Mouse (Mus musculus): ENCODE data around the gene Kdm6b.

Kdm6b gene

DNA sequence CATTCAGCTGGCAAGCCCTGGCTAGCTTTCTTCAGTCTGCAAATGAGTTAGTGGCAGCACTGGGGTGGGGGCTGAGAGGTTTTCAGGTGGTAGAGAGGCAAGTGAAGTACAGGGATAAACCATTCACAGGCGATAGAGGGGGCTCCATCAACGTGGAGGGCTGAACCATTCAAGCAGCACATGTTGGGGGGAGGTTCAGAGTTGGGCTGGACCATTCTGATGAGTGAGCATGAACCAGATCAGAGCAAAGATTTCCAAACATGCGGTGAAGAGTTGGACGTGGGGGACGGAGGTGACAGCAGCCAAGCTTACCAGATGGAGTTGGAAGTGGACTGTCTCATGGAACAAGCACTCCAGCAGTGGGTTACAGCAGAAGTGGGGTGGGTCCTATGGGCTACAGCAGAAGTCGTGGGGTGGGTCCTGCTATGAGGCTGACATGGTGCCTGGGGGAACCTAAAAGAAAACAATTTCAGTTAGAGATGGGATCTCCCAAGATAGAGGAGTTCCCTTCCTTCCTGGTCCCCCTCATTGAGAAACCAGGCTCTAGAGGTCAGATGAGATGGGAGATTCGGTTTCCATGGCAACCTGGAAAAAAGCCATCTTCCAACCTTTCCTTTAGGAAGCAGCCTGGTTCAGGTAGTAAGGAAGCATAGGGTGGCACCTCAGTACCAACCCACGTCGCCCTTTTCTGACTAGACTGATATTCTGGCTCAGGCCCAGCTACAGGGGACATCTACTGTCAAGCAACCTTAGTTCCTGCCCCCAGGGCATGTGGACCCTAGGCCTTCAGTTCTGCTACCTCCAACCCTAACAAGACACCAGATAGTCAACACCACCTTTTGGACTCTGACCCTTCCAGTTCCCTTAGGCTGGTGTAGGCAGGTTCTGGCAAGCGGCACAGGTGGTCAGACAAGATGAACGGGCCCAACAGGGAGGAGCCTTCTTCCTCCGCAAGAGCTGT is at the start of gene Kdm6b:
Gene Kdm6b (minus strand): TSS at position 455 of the 961 bp plus-strand sequence.
- 28% methylated on average over 12 of the region's 12 CpGs for WGBS

DNA sequence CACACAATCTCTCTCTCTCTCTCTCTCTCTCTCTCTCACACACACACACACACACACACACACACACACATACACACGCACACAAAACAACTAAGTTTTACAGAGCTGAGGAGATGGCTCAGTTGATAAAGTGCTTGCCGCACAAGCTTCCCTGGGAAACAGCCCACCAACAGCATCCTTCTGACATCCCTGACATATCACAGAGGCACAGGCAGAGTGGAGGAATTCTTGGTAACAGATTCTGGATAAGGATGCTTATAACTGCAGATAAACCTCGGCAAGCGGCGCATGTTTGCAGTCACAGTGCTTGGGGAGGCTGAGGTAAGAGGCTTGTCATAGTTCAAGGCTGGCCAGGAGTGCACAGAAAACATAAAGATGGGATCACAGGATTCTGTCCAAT is 48.1 kb upstream of the Kdm6b start:
- 74% methylated on average over 5 of the region's 5 CpGs for WGBS

DNA sequence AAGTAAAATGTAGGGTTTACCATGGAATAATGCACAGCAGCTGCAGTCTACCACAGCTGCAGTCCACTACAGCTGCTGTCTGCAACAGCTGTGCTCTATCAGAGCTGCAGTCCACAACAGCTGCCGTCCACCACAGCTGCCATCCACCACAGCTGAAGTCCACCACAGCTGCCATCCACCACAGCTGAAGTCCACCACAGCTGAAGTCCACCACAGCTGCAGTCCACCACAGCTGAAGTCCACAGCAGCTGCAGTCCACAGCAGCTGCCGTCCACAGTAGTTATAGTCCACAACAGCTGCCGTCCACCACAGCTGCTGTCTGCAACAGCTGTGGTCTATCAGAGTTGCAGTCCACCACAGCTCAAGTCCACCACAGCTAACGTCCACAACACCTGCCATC is 46.4 kb upstream of the Kdm6b start:
- WGBS: 83% methylated on average over 4 of the region's 4 CpGs

DNA sequence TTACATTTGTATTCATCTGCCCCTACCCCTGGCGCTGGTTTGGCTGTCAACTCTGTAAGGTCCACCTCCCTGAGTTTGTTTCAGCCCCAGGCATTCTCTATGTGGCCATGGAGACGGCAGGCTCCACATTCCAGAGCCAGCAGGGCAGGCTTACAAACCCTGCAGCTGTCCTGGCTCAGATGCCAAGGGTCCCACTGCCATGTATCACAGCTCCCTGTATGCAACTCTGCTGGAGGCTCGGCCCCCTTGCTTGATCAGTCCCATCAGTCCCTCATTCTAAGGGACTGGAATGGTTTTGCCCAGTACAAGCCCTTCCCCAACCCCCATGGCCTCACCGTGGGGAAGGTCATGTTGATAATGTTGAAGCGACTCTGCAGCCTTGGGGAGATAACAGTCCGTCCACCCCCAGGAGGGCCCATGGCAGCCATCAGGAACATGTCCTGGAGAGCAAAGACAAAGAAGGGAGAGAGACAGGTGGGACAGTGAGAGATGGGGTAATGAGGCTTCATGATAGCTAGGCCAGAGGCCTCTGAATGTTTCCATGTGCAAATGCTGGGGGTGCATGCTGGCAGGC is 43.6 kb upstream of the Kdm6b start:
- 61% methylated on average over 6 of the region's 6 CpGs for WGBS

DNA sequence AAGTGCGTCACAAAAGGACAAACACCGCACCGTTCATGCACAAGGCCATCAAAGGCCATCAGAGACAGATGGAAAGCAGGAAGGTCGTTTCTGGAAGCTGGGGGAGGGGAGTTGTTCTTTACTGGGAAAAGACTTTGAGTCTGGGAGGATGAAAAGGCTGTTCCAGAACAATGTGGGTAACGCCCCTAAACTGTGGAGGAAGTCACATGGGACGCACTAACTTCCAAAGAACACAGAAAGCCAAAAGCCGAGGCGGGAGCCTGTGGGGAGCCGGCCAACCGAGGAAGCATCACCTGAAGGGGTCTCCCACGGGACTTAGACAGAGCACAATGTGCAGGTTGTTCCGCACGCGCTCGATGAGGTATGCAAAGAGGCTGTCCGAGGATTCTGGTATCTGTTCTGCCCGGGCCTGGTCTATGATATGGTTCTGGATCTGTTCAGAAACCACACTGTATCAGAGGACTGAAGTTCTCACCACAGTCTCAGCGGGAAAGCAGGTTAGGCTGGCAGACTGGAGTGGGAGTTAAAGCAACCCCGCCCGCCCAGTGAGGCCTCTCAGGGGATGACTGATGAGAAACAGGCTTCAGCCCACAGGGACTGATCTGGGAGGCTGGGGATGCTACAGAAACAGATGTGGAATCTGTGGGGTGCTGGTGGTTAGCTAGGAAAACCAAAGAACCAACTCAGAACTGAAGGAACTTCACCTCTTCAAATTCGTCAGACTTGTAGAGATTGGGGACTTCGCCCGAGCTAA is 38.8 kb upstream of the Kdm6b start:
- WGBS: 63% methylated on average over 23 of the region's 23 CpGs

DNA sequence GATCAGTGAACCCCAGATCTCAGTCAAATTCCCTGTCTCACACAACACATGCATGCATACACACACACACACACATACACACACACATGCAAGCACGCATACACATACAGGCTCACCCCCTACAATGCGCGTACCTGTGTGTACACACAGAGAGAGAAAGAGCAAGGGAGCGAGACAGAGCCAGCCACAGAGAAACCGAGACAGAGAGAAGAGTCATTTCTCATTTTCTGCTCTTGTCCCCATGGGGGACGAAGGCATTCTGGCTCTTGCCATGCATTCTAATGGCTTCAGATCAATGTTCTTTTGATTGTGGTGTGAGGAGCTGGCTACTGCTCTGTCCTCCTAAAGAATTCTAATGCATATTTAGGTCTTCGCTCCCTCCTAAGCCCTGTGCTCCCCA is 33.8 kb upstream of the Kdm6b start:
- WGBS: 87% methylated on average over 7 of the region's 7 CpGs

DNA sequence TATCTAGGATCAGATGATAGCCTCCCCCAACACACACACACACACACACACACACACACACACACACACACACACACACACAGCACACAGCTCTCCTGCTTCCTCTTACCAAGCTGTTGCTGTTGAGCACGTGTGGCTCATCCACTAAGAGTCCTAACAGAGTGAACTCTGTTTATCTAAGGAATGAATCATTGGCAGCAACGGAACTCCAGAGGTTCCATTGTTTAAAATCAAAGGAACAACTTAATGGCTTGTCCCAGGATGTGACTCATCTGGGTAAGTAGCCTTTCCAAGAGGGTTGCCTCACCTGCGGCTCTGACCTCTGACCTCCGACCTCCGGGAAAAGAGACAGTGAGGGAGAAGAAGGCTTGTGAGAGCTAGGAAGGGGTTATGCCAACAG is 29.9 kb upstream of the Kdm6b start:
- WGBS: 42% methylated on average over 5 of the region's 5 CpGs

DNA sequence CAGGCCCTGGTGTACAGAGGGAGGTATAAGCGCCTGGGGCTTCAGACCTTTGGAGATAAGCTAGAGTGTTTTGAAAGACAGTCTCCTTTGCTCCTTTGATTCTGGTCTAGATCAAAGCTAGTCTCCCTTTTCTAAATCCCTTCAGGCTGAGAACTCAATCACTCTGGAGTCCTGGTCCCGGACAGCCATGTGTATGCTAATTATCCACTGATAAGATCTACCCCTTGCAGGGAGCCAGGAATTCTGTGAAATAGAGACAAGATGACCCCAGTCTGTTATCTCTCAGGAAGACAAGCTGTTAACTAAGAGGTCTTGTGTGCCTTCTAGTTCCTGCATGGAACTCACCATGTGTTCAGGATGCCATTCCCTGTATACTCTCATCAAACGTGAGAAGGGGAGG is 23.8 kb upstream of the Kdm6b start:
- 83% methylated on average over 3 of the region's 3 CpGs for WGBS

DNA sequence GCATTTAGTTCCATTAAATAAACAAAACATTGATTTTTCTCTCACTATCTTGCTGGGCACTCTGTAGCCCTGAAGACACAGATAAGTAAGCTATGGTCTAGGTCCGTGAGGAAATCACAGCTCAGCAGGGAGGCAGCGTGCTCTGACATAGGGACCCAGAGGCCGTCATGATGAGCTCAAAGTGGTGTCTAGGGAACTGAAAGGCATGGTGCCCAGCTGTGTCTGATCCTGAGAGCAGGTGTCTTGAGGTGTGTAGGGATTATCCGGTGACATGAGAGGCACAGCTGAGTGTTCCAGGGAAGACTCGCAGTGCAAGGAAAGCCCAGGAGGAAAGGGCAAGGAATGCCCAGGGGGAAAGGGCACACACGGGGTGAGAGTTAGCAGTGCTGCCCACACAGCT is 19.7 kb upstream of the Kdm6b start:
- WGBS: 80% methylated on average over 6 of the region's 6 CpGs

DNA sequence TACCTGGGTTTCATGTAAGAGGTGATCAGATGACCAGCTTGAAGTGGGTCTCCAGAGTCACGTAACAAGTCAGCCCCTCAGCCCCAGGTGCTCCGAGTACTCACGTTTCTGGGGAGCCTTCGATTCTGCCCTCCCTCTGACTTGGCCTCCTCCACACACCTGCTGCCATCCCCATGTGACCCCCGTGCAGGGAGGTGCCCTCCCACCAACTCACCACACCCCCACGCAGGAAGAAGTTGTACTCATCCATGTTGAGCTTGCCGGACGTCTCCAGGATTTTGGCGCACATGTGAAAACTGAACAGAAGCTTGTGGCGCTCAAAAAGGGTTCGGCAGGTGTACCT is 19.1 kb upstream of the Kdm6b start:
- 69% methylated on average over 11 of the region's 11 CpGs for WGBS

DNA sequence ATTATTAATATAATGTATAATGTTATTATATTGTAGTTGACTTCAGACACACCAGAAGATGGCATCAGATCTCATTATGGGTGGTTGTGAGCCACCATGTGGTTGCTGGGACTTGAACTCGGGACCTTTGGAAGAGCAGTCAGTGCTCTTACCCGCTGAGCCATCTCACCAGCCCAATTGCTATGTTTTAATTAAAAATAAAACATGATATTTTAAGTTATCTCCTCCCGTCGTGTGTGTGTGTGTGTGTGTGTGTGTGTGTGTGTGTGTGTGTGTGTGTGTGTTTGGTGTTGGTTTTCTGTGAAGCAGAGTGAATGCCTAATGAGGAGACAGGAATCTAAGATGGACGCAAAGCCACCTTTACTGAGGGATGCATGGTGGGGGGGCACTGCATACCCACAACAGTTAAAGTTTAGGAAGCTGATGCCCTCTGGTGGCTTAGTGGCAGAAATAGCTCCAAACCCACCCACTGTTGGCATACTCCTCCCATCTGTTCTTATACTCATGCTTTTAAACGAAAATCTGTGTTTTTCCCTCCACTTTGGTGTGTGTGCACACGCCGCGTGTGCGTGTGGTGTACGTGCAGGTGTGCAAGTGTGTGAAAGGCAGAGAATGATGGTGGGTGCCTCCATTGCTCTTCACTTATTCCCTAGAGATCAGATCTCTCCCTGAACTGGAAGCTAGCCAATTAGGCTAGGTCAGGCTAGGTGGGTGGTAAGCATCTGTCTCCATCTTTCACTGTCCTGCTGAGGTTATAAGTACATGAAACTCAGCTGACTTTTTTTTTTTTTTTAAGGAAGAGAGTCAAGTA is 18.6 kb upstream of the Kdm6b start:
- WGBS: 17% methylated on average over 11 of the region's 11 CpGs

DNA sequence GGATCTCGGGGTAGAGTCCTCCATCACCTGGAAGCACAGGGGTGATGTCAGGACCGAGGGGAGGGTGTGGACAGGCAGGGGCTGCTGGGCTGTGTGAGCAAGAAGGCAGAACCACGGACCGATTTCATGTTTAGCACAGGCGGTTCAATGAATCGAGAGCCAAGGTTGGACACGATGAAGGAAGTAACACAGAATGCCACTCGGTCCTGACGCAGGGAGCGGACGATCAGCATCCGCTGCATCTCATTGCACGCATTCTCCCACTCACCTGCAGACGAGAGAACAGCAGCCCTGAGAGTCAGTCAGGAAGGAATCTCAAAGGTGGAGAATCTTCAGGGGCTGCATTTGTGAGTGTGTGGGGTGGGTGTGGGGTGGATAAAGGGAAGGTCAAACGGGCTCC is 17.2 kb upstream of the Kdm6b start:
- WGBS: 93% methylated on average over 15 of the region's 15 CpGs

DNA sequence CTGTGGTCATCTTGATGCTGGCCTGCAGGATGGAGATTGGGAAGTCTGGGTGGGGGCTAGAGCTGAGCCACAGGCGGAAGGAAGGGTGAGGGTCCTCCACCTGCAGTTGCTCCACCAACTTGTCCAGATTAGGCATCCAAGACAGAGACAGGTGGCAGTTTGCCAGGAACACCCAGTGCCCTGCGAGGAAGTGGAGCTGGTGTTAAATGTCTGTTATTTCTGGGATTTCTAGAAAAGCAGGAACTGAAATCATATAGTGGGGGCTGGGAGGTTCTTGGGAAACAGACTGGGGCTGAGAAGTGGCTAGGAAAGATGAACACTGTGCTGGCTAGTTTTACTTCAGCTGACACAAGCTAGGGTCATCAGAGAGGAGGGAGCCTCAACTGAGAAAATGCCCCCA is 15.8 kb upstream of the Kdm6b start:
- 25% methylated on average over 2 of the region's 2 CpGs for WGBS

DNA sequence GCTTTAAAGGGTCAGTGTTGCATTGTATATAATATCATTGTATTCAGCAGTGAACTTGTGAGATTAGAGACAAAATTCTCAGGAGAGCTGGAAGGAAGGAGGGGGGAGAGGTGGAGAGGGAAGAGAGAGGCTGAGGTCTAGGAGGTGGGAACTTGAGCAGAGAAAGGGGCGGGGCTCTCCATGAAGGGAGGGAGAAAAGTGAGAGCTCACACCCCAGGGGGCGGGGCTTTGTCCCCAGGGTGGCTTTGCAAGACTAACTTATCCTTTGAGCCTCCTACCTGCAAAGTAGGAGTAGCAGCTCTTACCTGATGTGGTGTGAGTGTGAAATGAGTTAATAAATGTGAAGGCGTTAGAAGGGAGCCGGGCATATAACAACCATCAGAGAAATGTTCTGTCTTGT is 15.3 kb upstream of the Kdm6b start:
- WGBS: 39% methylated on average over 4 of the region's 4 CpGs

DNA sequence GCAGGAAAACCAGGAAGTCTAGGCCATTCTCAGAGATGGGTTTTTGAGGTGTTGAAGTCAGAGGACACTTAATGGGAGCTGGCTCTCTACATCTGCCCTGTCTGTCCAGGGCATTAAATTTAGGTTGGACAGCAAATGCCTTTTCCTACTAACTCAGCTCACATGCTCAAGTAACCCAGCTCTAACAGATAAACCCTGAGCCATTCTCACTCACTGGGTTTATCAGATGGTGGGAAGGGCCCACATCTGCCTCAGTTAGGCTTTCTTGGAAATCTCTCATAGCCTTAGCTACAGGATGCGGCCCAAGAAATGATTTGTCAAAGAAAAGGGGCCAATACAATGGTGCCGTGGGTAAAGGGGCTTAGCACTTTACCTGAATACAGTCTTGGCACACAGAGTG is 12.8 kb upstream of the Kdm6b start:
- 93% methylated on average over 2 of the region's 2 CpGs for WGBS

DNA sequence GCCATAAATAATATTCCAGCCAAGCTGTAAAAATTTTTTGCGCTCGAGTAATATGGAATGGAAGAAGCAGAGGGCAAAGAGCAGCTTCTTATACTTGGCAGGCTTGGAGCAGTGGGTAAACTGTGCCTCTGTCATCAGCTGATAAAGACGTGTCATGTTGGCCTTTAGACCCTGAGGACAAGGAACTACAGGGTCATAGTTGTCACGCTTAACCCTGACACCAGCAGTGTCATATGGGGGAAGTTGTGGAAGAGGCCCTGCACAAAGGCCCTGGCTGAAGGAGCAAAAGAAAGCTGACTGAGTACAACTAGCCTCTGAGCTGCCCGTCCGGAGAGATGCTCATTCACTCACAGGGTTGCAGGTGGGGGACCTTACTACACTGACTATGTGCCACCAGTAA is 10.4 kb upstream of the Kdm6b start:
- 85% methylated on average over 6 of the region's 6 CpGs for WGBS

DNA sequence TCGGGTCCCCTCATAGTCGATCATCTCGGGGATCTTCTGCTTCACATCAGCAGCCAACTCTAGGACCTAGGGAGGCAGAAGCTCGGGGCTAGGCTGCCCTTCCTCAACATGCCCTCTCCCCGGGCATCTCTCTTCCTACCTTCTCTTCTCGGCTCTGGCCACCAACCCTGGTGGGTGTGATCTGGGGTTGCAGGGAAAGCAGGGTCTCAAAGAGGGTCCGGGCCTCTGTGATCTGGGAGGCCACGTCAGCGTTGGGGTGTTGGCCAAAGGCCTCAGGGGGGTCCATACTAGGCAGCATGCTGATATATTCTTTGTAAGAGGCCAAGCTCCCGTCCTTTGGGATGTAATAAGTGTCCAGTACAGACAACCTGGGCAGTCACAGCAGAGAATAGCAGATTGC is 9.4 kb upstream of the Kdm6b start:
- 91% methylated on average over 10 of the region's 10 CpGs for WGBS

DNA sequence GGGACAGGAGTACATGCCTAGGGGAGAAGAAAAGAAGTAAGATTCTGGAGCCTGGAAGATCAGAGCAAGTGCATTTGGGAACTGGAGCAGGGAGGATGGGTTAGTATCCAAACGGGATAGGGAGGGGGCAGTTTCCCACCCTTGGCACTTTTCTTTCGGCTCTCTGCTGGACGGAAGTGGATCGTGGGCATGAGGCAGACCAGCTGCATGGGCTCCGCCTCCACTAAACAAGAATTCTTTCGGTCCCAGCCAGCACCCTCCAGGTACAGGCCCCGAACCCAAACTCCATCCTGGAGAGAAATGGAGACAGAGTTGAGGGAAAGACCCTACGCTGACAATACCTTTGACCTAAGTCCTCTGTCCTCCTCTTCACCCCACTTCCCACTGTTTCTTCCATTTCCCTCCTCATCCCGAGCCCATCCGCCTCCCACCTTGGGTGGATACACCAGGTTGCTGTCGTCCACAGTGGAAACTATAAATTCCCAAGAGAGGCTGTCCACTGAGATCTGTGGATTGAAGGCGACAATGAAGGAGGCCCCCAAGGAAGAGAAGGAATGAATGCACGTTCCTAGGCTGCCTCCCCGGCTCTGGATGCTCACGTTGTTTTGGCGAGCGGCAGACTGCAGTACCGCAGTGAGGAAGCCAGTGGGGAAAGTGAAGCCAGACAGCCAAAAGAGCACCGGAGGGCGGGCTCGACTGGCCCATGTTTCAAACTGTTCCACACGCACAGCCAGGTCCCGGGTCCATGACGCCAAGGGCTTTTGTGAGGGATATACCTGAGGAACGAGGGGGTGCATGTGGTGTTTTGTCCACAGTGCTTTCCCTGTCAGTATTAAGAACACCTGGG is 7.9 kb upstream of the Kdm6b start:
- WGBS: 42% methylated on average over 25 of the region's 25 CpGs

DNA sequence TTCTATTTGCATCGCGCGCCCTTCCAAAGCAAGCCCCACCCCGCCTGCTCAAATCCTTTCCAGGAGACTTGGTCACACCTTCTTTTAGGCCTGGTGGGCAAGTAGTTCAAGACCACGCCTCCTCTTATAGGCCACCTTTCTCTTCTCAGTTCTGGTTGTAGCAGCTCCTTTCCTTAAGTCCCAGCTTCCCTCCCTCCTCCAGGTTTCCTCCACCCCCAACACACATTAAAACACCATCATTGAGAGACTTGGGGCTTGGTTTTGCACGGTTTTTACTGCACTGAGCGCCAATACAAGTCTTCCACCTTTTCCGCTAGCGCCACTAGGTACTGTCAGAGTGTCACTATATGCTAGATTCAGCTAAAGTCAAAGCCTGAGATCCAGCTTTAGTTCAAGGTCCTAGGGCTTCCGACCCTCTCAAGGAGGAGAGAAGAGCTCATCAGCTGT is 7.1 kb upstream of the Kdm6b start:
- 21% methylated on average over 10 of the region's 10 CpGs for WGBS

DNA sequence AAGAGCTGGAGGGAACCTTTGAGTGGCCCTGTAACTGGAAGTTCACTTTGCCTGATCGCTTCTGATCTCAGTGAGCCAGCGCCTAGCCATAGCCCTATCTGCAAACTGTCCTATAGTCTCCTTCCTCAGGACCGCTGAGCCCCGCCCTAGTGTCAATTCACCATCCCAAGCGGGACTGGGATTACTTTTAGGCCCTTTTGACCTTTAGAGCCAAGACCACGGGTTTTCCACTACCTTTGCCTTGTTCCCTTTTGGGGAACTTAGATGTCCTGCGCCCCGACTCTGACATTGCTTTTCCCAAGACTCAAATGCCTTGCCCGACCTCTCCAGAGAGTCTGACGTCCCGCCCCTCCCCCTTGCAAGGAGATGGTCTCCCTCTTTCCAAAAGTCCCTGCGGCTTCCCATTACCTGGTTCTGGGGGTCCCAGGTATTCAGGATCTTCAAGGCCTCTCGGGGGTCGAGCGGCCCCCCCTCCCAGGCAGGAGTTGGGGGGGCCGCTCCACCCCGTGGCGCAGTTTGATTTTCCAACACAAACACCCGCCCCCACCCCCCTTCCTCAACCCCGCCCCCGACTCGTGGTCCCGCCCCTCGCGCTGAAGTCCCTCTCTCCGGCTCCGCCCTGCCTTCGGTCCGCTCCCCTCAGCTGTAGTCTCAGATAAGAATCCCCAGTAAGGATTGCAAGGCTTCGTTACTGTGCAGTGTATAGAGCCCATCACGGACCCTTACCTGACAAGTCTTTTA is 6.5 kb upstream of the Kdm6b start:
- WGBS: 1% methylated on average over 31 of the region's 31 CpGs
